Mouse (Mus musculus): ENCODE measurements at regions not wholly inside any gene's neighbourhood (a gene's known extent, or its start where the extent isn't known, plus 50 kb on each side); places are given as distances from the start of the nearest gene placed in this dataset.
A peak's percentile ranks its signal among the peaks of the same experiment; 100 is the strongest.

GRCm38 (mm10) chr7:37270841-37271240, 502.6 kb downstream of the Zfp536 start:
- H3K4me3 ChIP-seq (ENCODE audit: insufficient read depth, low read depth, low read length) = no peak overlapping the region
- no peaks in the 10 kb centered on the region for H3K4me1 ChIP-seq (ENCODE audit: control insufficient read depth, insufficient read depth, insufficient read length, low read length)
- H3K27ac ChIP-seq (replicated peaks; ENCODE audit: low read depth, low read length) = no peak overlapping the region

GRCm38 (mm10) chr7:37290018-37290417, 483.4 kb downstream of the Zfp536 start:
- Histone ChIP-seq H3K27ac (replicated peaks; ENCODE audit: low read depth, low read length) (no peak overlapping the region), H3K4me1 (ENCODE audit: control insufficient read depth, insufficient read depth, insufficient read length, low read length) (no peaks in the 10 kb centered on the region), H3K4me3 (ENCODE audit: insufficient read depth, low read depth, low read length) (no peak overlapping the region)

- H3K4me3 ChIP-seq (ENCODE audit: insufficient read depth, low read depth, low read length) = no peak overlapping the region
- H3K27ac ChIP-seq (replicated peaks; ENCODE audit: low read depth, low read length) = no peak overlapping the region
- no peaks in the 10 kb centered on the region for H3K4me1 ChIP-seq (ENCODE audit: control insufficient read depth, insufficient read depth, insufficient read length, low read length)
These were observed 482.9 kb downstream of the Zfp536 start for GRCm38 (mm10) chr7:37290493-37291045.

GRCm38 (mm10) chr7:37291726-37292125, 481.7 kb downstream of the Zfp536 start:
- H3K4me1 ChIP-seq (ENCODE audit: control insufficient read depth, insufficient read depth, insufficient read length, low read length) = no peaks in the 10 kb centered on the region
- no peak overlapping the region for H3K27ac ChIP-seq (replicated peaks; ENCODE audit: low read depth, low read length)
- H3K4me3 ChIP-seq (ENCODE audit: insufficient read depth, low read depth, low read length) = no peak overlapping the region

- Histone ChIP-seq H3K4me3 (ENCODE audit: insufficient read depth, low read depth, low read length) (no peak overlapping the region), H3K4me1 (ENCODE audit: control insufficient read depth, insufficient read depth, insufficient read length, low read length) (no peaks in the 10 kb centered on the region), H3K27ac (replicated peaks; ENCODE audit: low read depth, low read length) (no peak overlapping the region)
These were observed 480.9 kb downstream of the Zfp536 start for GRCm38 (mm10) chr7:37292554-37292953.

- Histone ChIP-seq H3K27ac (replicated peaks; ENCODE audit: low read depth, low read length) (no peak overlapping the region), H3K4me3 (ENCODE audit: insufficient read depth, low read depth, low read length) (no peak overlapping the region), H3K4me1 (ENCODE audit: control insufficient read depth, insufficient read depth, insufficient read length, low read length) (no peaks in the 10 kb centered on the region)
These were observed 474.6 kb downstream of the Zfp536 start for GRCm38 (mm10) chr7:37298888-37299287.

- Histone ChIP-seq H3K4me1 (ENCODE audit: control insufficient read depth, insufficient read depth, insufficient read length, low read length) (no peaks in the 10 kb centered on the region), H3K4me3 (ENCODE audit: insufficient read depth, low read depth, low read length) (no peak overlapping the region), H3K27ac (replicated peaks; ENCODE audit: low read depth, low read length) (no peak overlapping the region)
These were observed 468.0 kb downstream of the Zfp536 start for GRCm38 (mm10) chr7:37305463-37305862.

GRCm38 (mm10) chr7:37307191-37307590, 466.2 kb downstream of the Zfp536 start:
- Histone ChIP-seq H3K27ac (replicated peaks; ENCODE audit: low read depth, low read length) (no peak overlapping the region), H3K4me1 (ENCODE audit: control insufficient read depth, insufficient read depth, insufficient read length, low read length) (no peaks in the 10 kb centered on the region)

GRCm38 (mm10) chr7:37324653-37325052, 448.8 kb downstream of the Zfp536 start:
- no peak overlapping the region for H3K4me3 ChIP-seq (ENCODE audit: insufficient read depth, low read depth, low read length)
- no peak overlapping the region for H3K27ac ChIP-seq (replicated peaks; ENCODE audit: low read depth, low read length)
- no peaks in the 10 kb centered on the region for H3K4me1 ChIP-seq (ENCODE audit: control insufficient read depth, insufficient read depth, insufficient read length, low read length)

More at GRCm38 (mm10) chr7:37307191-37307590, 466.2 kb downstream of the Zfp536 start:
- H3K4me3 ChIP-seq (ENCODE audit: insufficient read depth, low read depth, low read length) = no peak overlapping the region

- Histone ChIP-seq H3K4me3 (ENCODE audit: insufficient read depth, low read depth, low read length) (no peak overlapping the region), H3K27ac (replicated peaks; ENCODE audit: low read depth, low read length) (no peak overlapping the region), H3K4me1 (ENCODE audit: control insufficient read depth, insufficient read depth, insufficient read length, low read length) (no peaks in the 10 kb centered on the region)
These were observed 440.0 kb downstream of the Zfp536 start for GRCm38 (mm10) chr7:37333451-37333850.

- no peaks in the 10 kb centered on the region for H3K4me1 ChIP-seq (ENCODE audit: control insufficient read depth, insufficient read depth, insufficient read length, low read length)
- H3K27ac ChIP-seq (replicated peaks; ENCODE audit: low read depth, low read length) = no peak overlapping the region
- H3K4me3 ChIP-seq (ENCODE audit: insufficient read depth, low read depth, low read length) = no peak overlapping the region
These were observed 438.2 kb downstream of the Zfp536 start for GRCm38 (mm10) chr7:37335212-37335611.

- Histone ChIP-seq H3K4me3 (ENCODE audit: insufficient read depth, low read depth, low read length) (no peak overlapping the region), H3K4me1 (ENCODE audit: control insufficient read depth, insufficient read depth, insufficient read length, low read length) (no peaks in the 10 kb centered on the region), H3K27ac (replicated peaks; ENCODE audit: low read depth, low read length) (no peak overlapping the region)
These were observed 437.1 kb downstream of the Zfp536 start for GRCm38 (mm10) chr7:37336171-37336850.

GRCm38 (mm10) chr7:37336851-37337531, 436.4 kb downstream of the Zfp536 start:
- Histone ChIP-seq H3K4me1 (ENCODE audit: control insufficient read depth, insufficient read depth, insufficient read length, low read length) (no peaks in the 10 kb centered on the region), H3K4me3 (ENCODE audit: insufficient read depth, low read depth, low read length) (peak overlapping the region; percentile 33; the same call in 1 of the 2 replicates), H3K27ac (replicated peaks; ENCODE audit: low read depth, low read length) (no peak overlapping the region)

- H3K4me3 ChIP-seq (ENCODE audit: insufficient read depth, low read depth, low read length) = no peak overlapping the region
- H3K27ac ChIP-seq (replicated peaks; ENCODE audit: low read depth, low read length) = no peak overlapping the region
- H3K4me1 ChIP-seq (ENCODE audit: control insufficient read depth, insufficient read depth, insufficient read length, low read length) = no peaks in the 10 kb centered on the region
These were observed 435.8 kb downstream of the Zfp536 start for GRCm38 (mm10) chr7:37337616-37338015.

GRCm38 (mm10) chr7:37338067-37338501, 435.4 kb downstream of the Zfp536 start:
- no peak overlapping the region for H3K27ac ChIP-seq (replicated peaks; ENCODE audit: low read depth, low read length)
- H3K4me3 ChIP-seq (ENCODE audit: insufficient read depth, low read depth, low read length) = no peak overlapping the region
- no peaks in the 10 kb centered on the region for H3K4me1 ChIP-seq (ENCODE audit: control insufficient read depth, insufficient read depth, insufficient read length, low read length)

- H3K27ac ChIP-seq (replicated peaks; ENCODE audit: low read depth, low read length) = no peak overlapping the region
- no peak overlapping the region for H3K4me3 ChIP-seq (ENCODE audit: insufficient read depth, low read depth, low read length)
- H3K4me1 ChIP-seq (ENCODE audit: control insufficient read depth, insufficient read depth, insufficient read length, low read length) = no peaks in the 10 kb centered on the region
These were observed 430.8 kb downstream of the Zfp536 start for GRCm38 (mm10) chr7:37342613-37343012.
